ENCODE assay signal across 16 mouse cellular contexts in the genomic region with DNA sequence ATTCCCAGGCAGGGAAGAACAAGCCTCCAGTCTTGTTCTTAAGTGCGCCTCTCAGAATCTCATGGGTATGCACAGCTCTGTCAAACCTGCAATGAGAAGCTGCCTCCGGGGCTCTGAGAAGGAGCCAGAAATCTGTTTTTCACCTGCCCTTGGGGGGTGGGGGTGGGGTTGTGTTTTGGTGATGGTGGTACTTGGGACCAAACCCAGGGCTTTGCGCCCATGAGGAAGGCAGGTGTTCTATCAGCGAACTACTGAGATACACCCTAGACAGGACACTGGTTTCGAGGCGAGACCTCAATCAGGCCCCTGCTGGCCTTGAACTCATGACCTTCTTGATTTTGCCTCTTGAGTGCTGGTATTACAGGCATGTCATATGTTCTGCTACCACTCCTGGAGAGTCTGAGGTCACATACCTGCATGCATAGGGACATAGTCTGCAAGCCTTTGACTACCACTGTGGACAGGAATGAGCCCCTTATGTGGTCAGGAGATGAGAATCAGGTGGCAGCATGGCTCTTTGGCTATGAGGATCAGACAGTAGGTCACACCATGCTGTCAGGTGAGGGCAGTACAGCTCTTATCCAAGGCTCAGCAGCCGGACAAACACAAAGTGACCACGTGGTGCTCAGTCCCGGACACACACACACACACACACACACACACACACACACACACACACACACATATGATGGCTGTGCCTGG. TPM values are rescaled to one million over a fixed set of nuclear protein-coding genes. Genes with fewer than 3 reads are reported as not detected.
DNase-seq lines count a peak whose midpoint lies in the region; ATAC-seq and TF ChIP-seq lines count a peak whose summit lies in the region.
"Had no signal": no experiment of that assay in that cellular context is flagged by ENCODE, and none has a peak within 500 bp of the region (broad histone marks: within the 10 kb centered on the region; RNA-seq: fewer than 3 reads in every experiment).

No protein-coding gene starts in this region.

- peak overlapping the region; percentile 21; the same call in 1 of the 2 replicates for H3K9ac ChIP-seq in heart, embryonic 12.5 days
- no peak overlapping the region for H3K9ac ChIP-seq in neural tube, embryonic 13.5 days
- no peak overlapping the region for H3K9ac ChIP-seq in intestine, postnatal 0 days (ENCODE audit: low read depth, low read length)
- H3K9ac ChIP-seq in stomach, postnatal 0 days (ENCODE audit: low read length), result no peak overlapping the region
- H3K9ac ChIP-seq in forebrain, embryonic 14.5 days (ENCODE audit: low read length), result no peak overlapping the region

- 67% methylated on average over 9 of the region's 9 CpGs for WGBS in heart, embryonic 12.5 days
- WGBS in neural tube, embryonic 13.5 days, result 94% methylated on average over 9 of the region's 9 CpGs
- 74% methylated on average over 9 of the region's 9 CpGs for WGBS in intestine, postnatal 0 days
- 72% methylated on average over 9 of the region's 9 CpGs for WGBS in stomach, postnatal 0 days
- WGBS in forebrain, embryonic 14.5 days, result 91% methylated on average over 9 of the region's 9 CpGs

- TF ChIP-seq CTCF in intestine, postnatal 0 days (IDR thresholded peaks at IDR 0.05; ENCODE audit: low read depth), result no peak
- TF ChIP-seq CTCF in stomach, postnatal 0 days (IDR thresholded peaks at IDR 0.05; ENCODE audit: low read depth), result peak; percentile 27; the same call in 1 of the 2 replicates

- H3K4me1 ChIP-seq in heart, embryonic 12.5 days (replicated peaks), result peaks cover 99% of the 10 kb centered on the region
- peaks cover 43% of the 10 kb centered on the region for H3K4me1 ChIP-seq in neural tube, embryonic 13.5 days (replicated peaks)
- H3K4me1 ChIP-seq in intestine, postnatal 0 days (replicated peaks; ENCODE audit: control insufficient read depth, insufficient read depth, low read length), result 0 out of 2 replicates have a peak, but pooled peaks cover 13% of the 10 kb centered on the region
- H3K4me1 ChIP-seq in stomach, postnatal 0 days (replicated peaks; ENCODE audit: control insufficient read depth, insufficient read depth), result peaks cover 24% of the 10 kb centered on the region
- H3K4me1 ChIP-seq in forebrain, embryonic 14.5 days (ENCODE audit: control insufficient read depth, insufficient read depth, low read length), result peaks cover 3% of the 10 kb centered on the region; the same call in 1 of the 2 replicates

- TF ChIP-seq EP300 in stomach, postnatal 0 days (optimal IDR thresholded peaks at IDR 0.05), result no peak

- peak overlapping the region; percentile 99 for H3K27ac ChIP-seq in heart, embryonic 12.5 days (ENCODE audit: poor library complexity, severe bottlenecking)
- H3K27ac ChIP-seq in neural tube, embryonic 13.5 days (replicated peaks), result peak overlapping the region; percentile 78; the same call in 1 of the 2 replicates
- H3K27ac ChIP-seq in intestine, postnatal 0 days (ENCODE audit: low read depth, low read length), result 0 out of 2 replicates have a peak overlapping the region, but pooled peaks have one; percentile 58
- H3K27ac ChIP-seq in stomach, postnatal 0 days (replicated peaks), result peak overlapping the region; percentile 82
- no peak overlapping the region for H3K27ac ChIP-seq in forebrain, embryonic 14.5 days (ENCODE audit: low read depth, low read length)

- no peaks in the 10 kb centered on the region for H3K27me3 ChIP-seq in heart, embryonic 12.5 days (replicated peaks)
- no peaks in the 10 kb centered on the region for H3K27me3 ChIP-seq in neural tube, embryonic 13.5 days
- no peaks in the 10 kb centered on the region for H3K27me3 ChIP-seq in intestine, postnatal 0 days (replicated peaks; ENCODE audit: control insufficient read depth, insufficient read depth, low read length)
- H3K27me3 ChIP-seq in stomach, postnatal 0 days (ENCODE audit: control insufficient read depth, insufficient read depth, low read length), result no peaks in the 10 kb centered on the region
- no peaks in the 10 kb centered on the region for H3K27me3 ChIP-seq in forebrain, embryonic 14.5 days (replicated peaks; ENCODE audit: control insufficient read depth, insufficient read depth, low read length)
- H3K27me3 ChIP-seq: Patski had no signal

- H3K4me3 ChIP-seq in heart, embryonic 12.5 days, result no peak overlapping the region
- H3K4me3 ChIP-seq in neural tube, embryonic 13.5 days, result no peak overlapping the region
- H3K4me3 ChIP-seq in intestine, postnatal 0 days (ENCODE audit: low read depth, low read length), result no peak overlapping the region
- no peak overlapping the region for H3K4me3 ChIP-seq in stomach, postnatal 0 days (ENCODE audit: low read depth, low read length)
- H3K4me3 ChIP-seq in forebrain, embryonic 14.5 days (ENCODE audit: low read depth, low read length), result no peak overlapping the region

- no peak for DNase-seq in heart, postnatal 4 days
- no peak for DNase-seq in neural tube, embryonic 10.5 days (ENCODE audit: extremely low spot score, low spot score)
- peak; percentile 48 for DNase-seq in stomach, postnatal 0 days (ENCODE audit: low spot score)
- DNase-seq in forebrain, embryonic 14.5 days (ENCODE audit: low spot score), result no peak
- no peak for DNase-seq in adrenal gland, postnatal 4 days (ENCODE audit: low spot score in 2 of 2)
- DNase-seq: cerebellum, adult 9-11 months; lung, postnatal 4 days had no signal

- 0 out of 2 replicates have a peak overlapping the region, but pooled peaks have one; percentile 1 for H3K4me2 ChIP-seq in heart, embryonic 12.5 days
- no peak overlapping the region for H3K4me2 ChIP-seq in neural tube, embryonic 13.5 days
- 0 out of 2 replicates have a peak overlapping the region, but pooled peaks have one; percentile 6 for H3K4me2 ChIP-seq in intestine, postnatal 0 days (replicated peaks; ENCODE audit: low read depth)
- H3K4me2 ChIP-seq in stomach, postnatal 0 days (replicated peaks; ENCODE audit: low read depth), result no peak overlapping the region
- no peak overlapping the region for H3K4me2 ChIP-seq in forebrain, embryonic 14.5 days (ENCODE audit: low read length)

- no peaks in the 10 kb centered on the region for H3K9me3 ChIP-seq in heart, embryonic 12.5 days (replicated peaks)
- no peaks in the 10 kb centered on the region for H3K9me3 ChIP-seq in neural tube, embryonic 13.5 days
- no peaks in the 10 kb centered on the region for H3K9me3 ChIP-seq in intestine, postnatal 0 days (ENCODE audit: control insufficient read depth)
- no peaks in the 10 kb centered on the region for H3K9me3 ChIP-seq in stomach, postnatal 0 days (ENCODE audit: control insufficient read depth, low read length)
- no peaks in the 10 kb centered on the region for H3K9me3 ChIP-seq in forebrain, embryonic 14.5 days (replicated peaks; ENCODE audit: control insufficient read depth, low read length)

- no peak for ATAC-seq in heart, embryonic 12.5 days (ENCODE audit: insufficient number of reproducible peaks, low FRiP score)
- ATAC-seq in neural tube, embryonic 13.5 days (ENCODE audit: low read depth), result no peak
- ATAC-seq in intestine, postnatal 0 days, result no peak
- ATAC-seq in stomach, postnatal 0 days (ENCODE audit: low FRiP score, low TSS enrichment), result no peak
- ATAC-seq in forebrain, embryonic 14.5 days, result no peak
- ATAC-seq: Patski had no signal

- peaks cover 36% of the 10 kb centered on the region for H3K36me3 ChIP-seq in heart, embryonic 12.5 days
- no peaks in the 10 kb centered on the region for H3K36me3 ChIP-seq in neural tube, embryonic 13.5 days
- peaks cover 6% of the 10 kb centered on the region for H3K36me3 ChIP-seq in intestine, postnatal 0 days (ENCODE audit: control insufficient read depth, insufficient read depth)
- H3K36me3 ChIP-seq in stomach, postnatal 0 days (ENCODE audit: control insufficient read depth, insufficient read depth, low read length), result peaks cover 5% of the 10 kb centered on the region; the same call in 1 of the 2 replicates
- no peaks in the 10 kb centered on the region for H3K36me3 ChIP-seq in forebrain, embryonic 14.5 days (ENCODE audit: control insufficient read depth, insufficient read depth, low read length)

RNA-seq across cellular contexts. Expression of a gene that starts 30.5 kb away (rescaled TPM):
- 51.8 and 61.5 TPM in 2 replicates for polyA plus RNA-seq in heart, embryonic 12.5 days (2016; fragmentation: Nextera tagmentation; extraction: Ambion mirVana)
- total RNA-seq in heart, postnatal 4 days (2021), result 100 to 1,000 TPM; 467 to 506 TPM
- 8.6 and 9.6 TPM in 2 replicates for polyA plus RNA-seq in neural tube, embryonic 13.5 days (2015; fragmentation: Nextera tagmentation; extraction: Ambion mirVana)
- 16.3 and 16.4 TPM in 2 replicates for polyA plus RNA-seq in intestine, postnatal 0 days (2015; fragmentation: Nextera tagmentation; extraction: Ambion mirVana)
- polyA plus RNA-seq in stomach, postnatal 0 days (2015; fragmentation: Nextera tagmentation; extraction: Ambion mirVana), result 16.0 and 18.8 TPM in 2 replicates
- 4.0 and 4.7 TPM in 2 replicates for polyA plus RNA-seq in forebrain, embryonic 14.5 days (2014; fragmentation: Nextera tagmentation; extraction: Ambion mirVana)
- total RNA-seq in adrenal gland, postnatal 4 days (2021), result 100 to 1,000 TPM; 170 to 191 TPM

RNA-seq across cellular contexts. Expression of a gene that starts 45.9 kb away (rescaled TPM):
- polyA plus RNA-seq in heart, embryonic 12.5 days (2016; fragmentation: Nextera tagmentation; extraction: Ambion mirVana), result not detected in 2 replicates
- total RNA-seq in heart, postnatal 4 days (2021), result not detected
- polyA plus RNA-seq in neural tube, embryonic 13.5 days (2015; fragmentation: Nextera tagmentation; extraction: Ambion mirVana), result not detected in 2 replicates
- polyA plus RNA-seq in intestine, postnatal 0 days (2015; fragmentation: Nextera tagmentation; extraction: Ambion mirVana), result not detected in 2 replicates
- not detected in 2 replicates for polyA plus RNA-seq in stomach, postnatal 0 days (2015; fragmentation: Nextera tagmentation; extraction: Ambion mirVana)
- polyA plus RNA-seq in forebrain, embryonic 14.5 days (2014; fragmentation: Nextera tagmentation; extraction: Ambion mirVana), result not detected in 2 replicates
- not detected for total RNA-seq in adrenal gland, postnatal 4 days (2021)
- total RNA-seq: adrenal gland, postnatal 36 days; heart, adult 18-20 months; layer of hippocampus, postnatal 25 days had no signal
- polyA plus RNA-seq: forebrain, embryonic 11.5 days; Patski; thymus, postnatal 0 days had no signal

Comparison
In these comparisons a context has a peak if more than half of its experiments do, and no peak if none do; other contexts are left out.
1. H3K4me2 ChIP-seq: peak in heart, embryonic 12.5 days (single experiment) and intestine, postnatal 0 days (single experiment); none in neural tube, embryonic 13.5 days (single experiment), stomach, postnatal 0 days (single experiment) and forebrain, embryonic 14.5 days (single experiment).